Mouse (Mus musculus) MEL (cell line): ENCODE measurements around the gene Sgpp1. TPM values are rescaled to one million over a fixed set of nuclear protein-coding genes. Genes with fewer than 3 reads are reported as not detected.

ENCODE experiments used
- DNase-seq: peaks from one replicate; pipeline ENCODE4 v3.0.0; 2011; ENCODE audit warnings: low read depth, low spot score
- H3K27ac ChIP-seq: 2 replicates; pipeline ENCODE4 v1.5.1; 2012; ENCODE audit warnings: low read depth, mild to moderate bottlenecking, control low read depth, low read length, moderate library complexity; ENCODE audit not compliant: control insufficient read depth
- H3K27me3 ChIP-seq, 2 experiments: fragments of 150-350 bp in 1 of 2; sonication (generic) in 1 of 2; 2 replicates each; pipeline ENCODE4 v1.6.1; 2012; ENCODE audit warnings: low read length in 2 of 2, mild to moderate bottlenecking in 2 of 2, improper control_type of control experiment in 1 of 2, moderate library complexity in 1 of 2; ENCODE audit not compliant: insufficient read depth in 2 of 2, control insufficient read depth in 1 of 2
- H3K36me3 ChIP-seq, 2 experiments: 2 replicates each; pipeline ENCODE4 v1.6.1; 2012 to 2014; ENCODE audit warnings: low read length in 2 of 2, improper control_type of control experiment in 1 of 2, inconsistent platforms in 1 of 2, mild to moderate bottlenecking in 1 of 2; ENCODE audit not compliant: insufficient read depth in 2 of 2, control insufficient read depth in 1 of 2
- H3K4me1 ChIP-seq, 2 experiments: fragments of 150-350 bp in 1 of 2; sonication (generic) in 1 of 2; 2 replicates each; pipeline ENCODE4 v1.6.1; 2012; ENCODE audit warnings: low read length in 2 of 2, improper control_type of control experiment in 1 of 2, mild to moderate bottlenecking in 1 of 2; ENCODE audit not compliant: insufficient read depth in 2 of 2, control insufficient read depth in 1 of 2
- H3K4me3 ChIP-seq, 2 experiments: fragments of 150-350 bp in 1 of 2; sonication (generic) in 1 of 2; 2 replicates each; pipeline ENCODE4 v1.5.1; 2012; ENCODE audit warnings: low read depth in 2 of 2, low read length in 2 of 2, mild to moderate bottlenecking in 2 of 2, moderate library complexity in 2 of 2, control low read depth in 1 of 2, improper control_type of control experiment in 1 of 2; ENCODE audit not compliant: control insufficient read depth in 1 of 2, insufficient read depth in 1 of 2
- H3K79me2 ChIP-seq: 2 replicates; pipeline ENCODE4 v1.6.1; 2012; ENCODE audit warnings: mild to moderate bottlenecking, low read length, moderate library complexity; ENCODE audit not compliant: control insufficient read depth, poor library complexity, insufficient read depth
- H3K9ac ChIP-seq: 2 replicates; pipeline ENCODE4 v1.6.1; 2012; ENCODE audit warnings: low read depth, mild to moderate bottlenecking, control low read depth, low read length, moderate library complexity; ENCODE audit not compliant: control insufficient read depth, poor library complexity, severe bottlenecking
- H3K9me3 ChIP-seq: fragments of 150-350 bp; sonication (generic); replicated peaks from 2 replicates; pipeline ENCODE4 v1.6.1; 2012; ENCODE audit warnings: mild to moderate bottlenecking, low read length, improper control_type of control experiment, moderate library complexity; ENCODE audit not compliant: insufficient read depth
- CHD1 ChIP-seq: IDR thresholded peaks from 2 replicates; pipeline ENCODE4 v1.6.1; 2012; ENCODE audit warnings: low read depth, mild to moderate bottlenecking, inconsistent platforms, low read length, improper control_type of control experiment
- CHD2 ChIP-seq: IDR thresholded peaks from 2 replicates; pipeline ENCODE4 v1.6.1; 2011; ENCODE audit warnings: low read length, improper control_type of control experiment
- E2F4 ChIP-seq: IDR thresholded peaks from 2 replicates; pipeline ENCODE4 v1.6.1; 2011; ENCODE audit warnings: low read depth, low read length, improper control_type of control experiment, borderline replicate concordance
- GABPA ChIP-seq: IDR thresholded peaks from 2 replicates; pipeline ENCODE4 v1.6.1; 2012; ENCODE audit warnings: low read depth, mild to moderate bottlenecking, inconsistent platforms, low read length, improper control_type of control experiment, moderate library complexity
- HCFC1 ChIP-seq: IDR thresholded peaks from 2 replicates; pipeline ENCODE4 v1.6.1; 2012; ENCODE audit warnings: low read depth, mild to moderate bottlenecking, inconsistent platforms, low read length, improper control_type of control experiment, moderate library complexity
- JUND ChIP-seq: IDR thresholded peaks from 2 replicates; pipeline ENCODE4 v1.6.1; 2011; ENCODE audit warnings: low read depth, mild to moderate bottlenecking, improper control_type of control experiment, low read length
- MAX ChIP-seq: IDR thresholded peaks from 2 replicates; pipeline ENCODE4 v1.6.1; 2011; ENCODE audit warnings: low read length, improper control_type of control experiment
- MEF2A ChIP-seq: IDR thresholded peaks from 2 replicates; pipeline ENCODE4 v1.6.1; 2014; ENCODE audit warnings: low read depth, mild to moderate bottlenecking, inconsistent platforms, low read length, improper control_type of control experiment; ENCODE audit not compliant: poor library complexity, insufficient replicate concordance, severe bottlenecking; ENCODE audit errors: extremely low read depth
- MXI1 ChIP-seq: IDR thresholded peaks from 2 replicates; pipeline ENCODE4 v1.6.1; 2011; ENCODE audit warnings: mild to moderate bottlenecking, low read depth, low read length, improper control_type of control experiment
- NRF1 ChIP-seq: IDR thresholded peaks from 2 replicates; pipeline ENCODE4 v1.6.1; 2014; ENCODE audit warnings: low read depth, mild to moderate bottlenecking, inconsistent platforms, low read length, improper control_type of control experiment, moderate library complexity; ENCODE audit not compliant: poor library complexity, insufficient read depth, severe bottlenecking
- POLR2AphosphoS5 ChIP-seq: IDR thresholded peaks from 2 replicates; pipeline ENCODE4 v1.6.1; 2012; ENCODE audit warnings: low read depth, borderline replicate concordance, mild to moderate bottlenecking, inconsistent platforms, low read length, moderate library complexity, mixed read lengths
- RCOR1 ChIP-seq: IDR thresholded peaks from 2 replicates; pipeline ENCODE4 v1.6.1; 2012; ENCODE audit warnings: low read depth, mild to moderate bottlenecking, inconsistent platforms, low read length, improper control_type of control experiment
- SMC3 ChIP-seq: IDR thresholded peaks from 2 replicates; pipeline ENCODE4 v1.6.1; 2011; ENCODE audit warnings: low read depth, low read length, improper control_type of control experiment
- TCF12 ChIP-seq: IDR thresholded peaks from 2 replicates; pipeline ENCODE4 v1.6.1; 2014; ENCODE audit warnings: low read depth, mild to moderate bottlenecking, inconsistent platforms, low read length, improper control_type of control experiment, moderate library complexity
- UBTF ChIP-seq: IDR thresholded peaks from 2 replicates; pipeline ENCODE4 v1.6.1; 2012; ENCODE audit warnings: low read depth, mild to moderate bottlenecking, inconsistent platforms, low read length, improper control_type of control experiment, moderate library complexity, borderline replicate concordance; ENCODE audit not compliant: insufficient read depth
- ZC3H11A ChIP-seq: IDR thresholded peaks from 2 replicates; pipeline ENCODE4 v1.6.1; 2012; ENCODE audit warnings: low read depth, mild to moderate bottlenecking, inconsistent platforms, low read length, improper control_type of control experiment
- ZKSCAN1 ChIP-seq: IDR thresholded peaks from 2 replicates; pipeline ENCODE4 v1.6.1; 2012; ENCODE audit warnings: low read depth, mild to moderate bottlenecking, inconsistent platforms, low read length, improper control_type of control experiment, moderate library complexity
- ZNF384 ChIP-seq: IDR thresholded peaks from 2 replicates; pipeline ENCODE4 v1.6.1; 2012; ENCODE audit warnings: low read depth, mild to moderate bottlenecking, inconsistent platforms, low read length, improper control_type of control experiment
- polyA plus RNA-seq, 2 experiments: library from polyadenylated mRNA; stranded (reverse) in 1 of 2; unstranded in 1 of 2; fragments of >175 nt in 1 of 2; fragments of >200 nt in 1 of 2; gene quantifications; 2 replicates each; pipeline versions ENCODE4 v1.2.1 to v1.2.4; 2012; ENCODE audit warnings: low replicate concordance in 2 of 2, low read depth in 1 of 2; ENCODE audit not compliant: insufficient read length in 2 of 2, insufficient read depth in 1 of 2, missing spikeins in 1 of 2
- total RNA-seq: library from RNA; depleted of rRNA; stranded (reverse); fragments of 300-350 nt; gene quantifications from 2 replicates; pipeline ENCODE4 v1.2.3, GENCODE M21; 2012

Sgpp1 gene
- total and polyA plus RNA-seq, 3 experiments = 22.7 to 28.8 TPM; not detected in 1

DNA sequence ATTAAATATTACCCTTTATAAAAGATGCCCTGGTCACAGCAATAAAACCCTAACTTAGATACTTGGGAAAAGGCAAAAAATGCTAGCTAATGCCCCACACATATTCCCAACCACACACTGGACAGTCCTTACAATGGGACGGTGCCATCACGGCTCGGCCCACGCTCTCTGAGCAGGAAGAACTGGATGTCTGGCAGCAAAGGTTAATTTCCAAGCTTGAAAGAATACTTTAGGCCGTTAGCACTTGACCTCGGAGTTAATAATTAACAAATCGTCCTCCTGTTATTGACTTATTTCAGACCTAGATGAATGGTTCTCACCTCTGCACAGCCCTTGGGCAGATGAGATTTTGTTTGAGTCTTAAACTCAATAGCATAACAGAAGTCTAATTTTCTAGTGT is 28.9 kb downstream of the Sgpp1 start (continued):
- TF ChIP-seq UBTF (no peak), JUND (no peak), ZNF384 (no peak)

DNA sequence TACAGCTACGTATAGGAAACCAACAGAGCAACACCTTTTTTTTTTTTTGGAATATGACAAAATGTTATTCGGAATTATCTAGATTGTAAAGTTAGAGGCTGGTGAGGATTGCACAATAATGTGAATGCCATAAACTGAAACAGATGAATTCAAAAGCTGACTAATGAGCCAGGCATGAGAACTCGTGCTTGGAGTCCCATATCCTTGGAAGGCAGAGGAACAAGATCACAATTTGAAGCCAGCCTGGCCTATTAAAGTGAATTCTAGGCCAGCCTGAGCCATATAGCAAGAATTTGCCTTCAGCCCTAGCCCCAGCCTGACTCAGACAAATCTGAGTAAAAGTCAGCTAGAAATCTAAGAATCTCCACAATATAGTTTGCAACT is 32.8 kb downstream of the Sgpp1 start:
- Histone ChIP-seq H3K9ac (no peak overlapping the region), H3K27ac (no peak overlapping the region), H3K27me3 (no peaks in the 10 kb centered on the region), H3K4me3 (no peak overlapping the region), H3K36me3 (no peaks in the 10 kb centered on the region), H3K4me1 (no peaks in the 10 kb centered on the region), H3K79me2 (no peaks in the 10 kb centered on the region), H3K9me3 (no peaks in the 10 kb centered on the region)
- TF ChIP-seq HCFC1 (no peak), SMC3 (no peak), CHD2 (no peak), ZC3H11A (no peak), MAX (no peak), RCOR1 (no peak), ZKSCAN1 (no peak)
- DNase-seq = no peak

GRCm38 (mm10) chr12:75702084-75702738 is 33.3 kb downstream of the Sgpp1 start:
- Histone ChIP-seq H3K4me1 (no peaks in the 10 kb centered on the region), H3K4me3 (no peak overlapping the region), H3K27ac (no peak overlapping the region), H3K9me3 (no peaks in the 10 kb centered on the region), H3K36me3 (no peaks in the 10 kb centered on the region), H3K9ac (no peak overlapping the region), H3K27me3 (no peaks in the 10 kb centered on the region), H3K79me2 (no peaks in the 10 kb centered on the region)
- TF ChIP-seq TCF12 (no peak), E2F4 (no peak), MXI1 (no peak), NRF1 (no peak), JUND (no peak), RCOR1 (no peak), ZKSCAN1 (no peak), GABPA (no peak), MAX (no peak), POLR2AphosphoS5 (no peak), CHD1 (no peak), MEF2A (no peak), HCFC1 (no peak), UBTF (no peak)
- DNase-seq = no peak
